Mouse (Mus musculus): Measurements from ENCODE around the gene Nid1.
"Not testable (repeated sequence)": the region's sequence is repeated elsewhere in the genome, so short reads cannot be mapped to it uniquely, and the experiment has no call there.

The Nid1 gene

GRCm38 (mm10) chr13:13492151-13492550 is 54.8 kb downstream of the Nid1 start:
- no peak for DNase-seq (ENCODE audit: low spot score)

GRCm38 (mm10) chr13:13493517-13493916 is 56.2 kb downstream of the Nid1 start:
- DNase-seq (ENCODE audit: low spot score): no peak

- DNase-seq (ENCODE audit: low spot score): no peak
Measured at GRCm38 (mm10) chr13:13498022-13498421, 60.7 kb downstream of the Nid1 start.

GRCm38 (mm10) chr13:13502406-13502805 is 65.1 kb downstream of the Nid1 start:
- no peak for DNase-seq (ENCODE audit: low spot score)

GRCm38 (mm10) chr13:13503695-13504386 is 66.5 kb downstream of the Nid1 start:
- no peak for DNase-seq (ENCODE audit: low spot score)

- DNase-seq (ENCODE audit: low spot score): no peak
Measured at GRCm38 (mm10) chr13:13505063-13505462, 67.7 kb downstream of the Nid1 start.

- DNase-seq (ENCODE audit: low spot score): no peak
Measured at GRCm38 (mm10) chr13:13506556-13506955, 69.2 kb downstream of the Nid1 start.

GRCm38 (mm10) chr13:13514861-13515260 is 77.5 kb downstream of the Nid1 start:
- DNase-seq (ENCODE audit: low spot score): no peak

GRCm38 (mm10) chr13:13516376-13517225 is 79.2 kb downstream of the Nid1 start:
- peak; percentile 67 for DNase-seq (ENCODE audit: low spot score)

- no peak for DNase-seq (ENCODE audit: low spot score)
Measured at GRCm38 (mm10) chr13:13518114-13518513, 80.8 kb downstream of the Nid1 start.

- no peak for DNase-seq (ENCODE audit: low spot score)
Measured at GRCm38 (mm10) chr13:13520436-13520835, 83.1 kb downstream of the Nid1 start.

- DNase-seq (ENCODE audit: low spot score): no peak
Measured at GRCm38 (mm10) chr13:13523625-13524584, 86.6 kb downstream of the Nid1 start.

GRCm38 (mm10) chr13:13525205-13525604 is 87.9 kb downstream of the Nid1 start:
- DNase-seq (ENCODE audit: low spot score): no peak

GRCm38 (mm10) chr13:13525877-13526276 is 88.5 kb downstream of the Nid1 start:
- no peak for DNase-seq (ENCODE audit: low spot score)

- no peak for DNase-seq (ENCODE audit: low spot score)
Measured at GRCm38 (mm10) chr13:13529115-13529542, 91.8 kb downstream of the Nid1 start.

- DNase-seq (ENCODE audit: low spot score): no peak
Measured at GRCm38 (mm10) chr13:13530913-13531312, 93.6 kb downstream of the Nid1 start.

- DNase-seq (ENCODE audit: low spot score): no peak
Measured at GRCm38 (mm10) chr13:13531923-13532322, 94.6 kb downstream of the Nid1 start.

GRCm38 (mm10) chr13:13536555-13536954 is 99.2 kb downstream of the Nid1 start:
- DNase-seq (ENCODE audit: low spot score): no peak

- DNase-seq (ENCODE audit: low spot score): no peak
Measured at GRCm38 (mm10) chr13:13537272-13538015, 100.1 kb downstream of the Nid1 start.

- DNase-seq (ENCODE audit: low spot score): no peak
Measured at GRCm38 (mm10) chr13:13538585-13539300, 101.4 kb downstream of the Nid1 start.

- not testable (repeated sequence) for DNase-seq (ENCODE audit: low spot score)
Measured at GRCm38 (mm10) chr13:13543073-13543472, 105.7 kb downstream of the Nid1 start.
